Mouse (Mus musculus) MEL (cell line): ENCODE results near the gene Ccdc38. TPM values are rescaled to one million over a fixed set of nuclear protein-coding genes. Genes with fewer than 3 reads are reported as not detected.

ENCODE experiments used
- DNase-seq: peaks from one replicate; pipeline ENCODE4 v3.0.0; 2011; ENCODE audit warnings: low read depth, low spot score
- H3K27ac ChIP-seq: 2 replicates; pipeline ENCODE4 v1.5.1; 2012; ENCODE audit warnings: low read depth, mild to moderate bottlenecking, control low read depth, low read length, moderate library complexity; ENCODE audit not compliant: control insufficient read depth
- H3K27me3 ChIP-seq, 2 experiments: fragments of 150-350 bp in 1 of 2; sonication (generic) in 1 of 2; 2 replicates each; pipeline ENCODE4 v1.6.1; 2012; ENCODE audit warnings: low read length in 2 of 2, mild to moderate bottlenecking in 2 of 2, improper control_type of control experiment in 1 of 2, moderate library complexity in 1 of 2; ENCODE audit not compliant: insufficient read depth in 2 of 2, control insufficient read depth in 1 of 2
- H3K36me3 ChIP-seq, 2 experiments: 2 replicates each; pipeline ENCODE4 v1.6.1; 2012 to 2014; ENCODE audit warnings: low read length in 2 of 2, improper control_type of control experiment in 1 of 2, inconsistent platforms in 1 of 2, mild to moderate bottlenecking in 1 of 2; ENCODE audit not compliant: insufficient read depth in 2 of 2, control insufficient read depth in 1 of 2
- H3K4me1 ChIP-seq, 2 experiments: fragments of 150-350 bp in 1 of 2; sonication (generic) in 1 of 2; 2 replicates each; pipeline ENCODE4 v1.6.1; 2012; ENCODE audit warnings: low read length in 2 of 2, improper control_type of control experiment in 1 of 2, mild to moderate bottlenecking in 1 of 2; ENCODE audit not compliant: insufficient read depth in 2 of 2, control insufficient read depth in 1 of 2
- H3K4me3 ChIP-seq, 2 experiments: fragments of 150-350 bp in 1 of 2; sonication (generic) in 1 of 2; 2 replicates each; pipeline ENCODE4 v1.5.1; 2012; ENCODE audit warnings: low read depth in 2 of 2, low read length in 2 of 2, mild to moderate bottlenecking in 2 of 2, moderate library complexity in 2 of 2, control low read depth in 1 of 2, improper control_type of control experiment in 1 of 2; ENCODE audit not compliant: control insufficient read depth in 1 of 2, insufficient read depth in 1 of 2
- H3K79me2 ChIP-seq: 2 replicates; pipeline ENCODE4 v1.6.1; 2012; ENCODE audit warnings: mild to moderate bottlenecking, low read length, moderate library complexity; ENCODE audit not compliant: control insufficient read depth, poor library complexity, insufficient read depth
- H3K9ac ChIP-seq: 2 replicates; pipeline ENCODE4 v1.6.1; 2012; ENCODE audit warnings: low read depth, mild to moderate bottlenecking, control low read depth, low read length, moderate library complexity; ENCODE audit not compliant: control insufficient read depth, poor library complexity, severe bottlenecking
- H3K9me3 ChIP-seq: fragments of 150-350 bp; sonication (generic); replicated peaks from 2 replicates; pipeline ENCODE4 v1.6.1; 2012; ENCODE audit warnings: mild to moderate bottlenecking, low read length, improper control_type of control experiment, moderate library complexity; ENCODE audit not compliant: insufficient read depth
- CHD1 ChIP-seq: IDR thresholded peaks from 2 replicates; pipeline ENCODE4 v1.6.1; 2012; ENCODE audit warnings: low read depth, mild to moderate bottlenecking, inconsistent platforms, low read length, improper control_type of control experiment
- ELF1 ChIP-seq: IDR thresholded peaks from 2 replicates; pipeline ENCODE4 v1.6.1; 2014; ENCODE audit warnings: low read depth, mild to moderate bottlenecking, inconsistent platforms, low read length, improper control_type of control experiment, moderate library complexity
- ETS1 ChIP-seq: IDR thresholded peaks from 2 replicates; pipeline ENCODE4 v1.6.1; 2012; ENCODE audit warnings: low read depth, mild to moderate bottlenecking, inconsistent platforms, low read length, improper control_type of control experiment, moderate library complexity
- GABPA ChIP-seq: IDR thresholded peaks from 2 replicates; pipeline ENCODE4 v1.6.1; 2012; ENCODE audit warnings: low read depth, mild to moderate bottlenecking, inconsistent platforms, low read length, improper control_type of control experiment, moderate library complexity
- HCFC1 ChIP-seq: IDR thresholded peaks from 2 replicates; pipeline ENCODE4 v1.6.1; 2012; ENCODE audit warnings: low read depth, mild to moderate bottlenecking, inconsistent platforms, low read length, improper control_type of control experiment, moderate library complexity
- JUND ChIP-seq: IDR thresholded peaks from 2 replicates; pipeline ENCODE4 v1.6.1; 2011; ENCODE audit warnings: low read depth, mild to moderate bottlenecking, improper control_type of control experiment, low read length
- MAZ ChIP-seq: IDR thresholded peaks from 2 replicates; pipeline ENCODE4 v1.6.1; 2012; ENCODE audit warnings: low read depth, mild to moderate bottlenecking, inconsistent platforms, low read length, improper control_type of control experiment
- MYB ChIP-seq: IDR thresholded peaks from 2 replicates; pipeline ENCODE4 v1.6.1; 2011; ENCODE audit warnings: mild to moderate bottlenecking, low read depth, low read length, improper control_type of control experiment
- NELFE ChIP-seq: IDR thresholded peaks from 2 replicates; pipeline ENCODE4 v1.6.1; 2011; ENCODE audit warnings: low read depth, low read length, improper control_type of control experiment
- TAL1 ChIP-seq: IDR thresholded peaks from 2 replicates; pipeline ENCODE4 v1.6.1; 2012; ENCODE audit warnings: mild to moderate bottlenecking, inconsistent platforms, low read length, moderate library complexity, mixed read lengths
- polyA plus RNA-seq, 2 experiments: library from polyadenylated mRNA; stranded (reverse) in 1 of 2; unstranded in 1 of 2; fragments of >175 nt in 1 of 2; fragments of >200 nt in 1 of 2; gene quantifications; 2 replicates each; pipeline versions ENCODE4 v1.2.1 to v1.2.4; 2012; ENCODE audit warnings: low replicate concordance in 2 of 2, low read depth in 1 of 2; ENCODE audit not compliant: insufficient read length in 2 of 2, insufficient read depth in 1 of 2, missing spikeins in 1 of 2
- total RNA-seq: library from RNA; depleted of rRNA; stranded (reverse); fragments of 300-350 nt; gene quantifications from 2 replicates; pipeline ENCODE4 v1.2.3, GENCODE M21; 2012; rRNA removed

Ccdc38 gene
- total and polyA plus RNA-seq, 3 experiments, result 0.22 TPM; not detected in 2

DNA sequence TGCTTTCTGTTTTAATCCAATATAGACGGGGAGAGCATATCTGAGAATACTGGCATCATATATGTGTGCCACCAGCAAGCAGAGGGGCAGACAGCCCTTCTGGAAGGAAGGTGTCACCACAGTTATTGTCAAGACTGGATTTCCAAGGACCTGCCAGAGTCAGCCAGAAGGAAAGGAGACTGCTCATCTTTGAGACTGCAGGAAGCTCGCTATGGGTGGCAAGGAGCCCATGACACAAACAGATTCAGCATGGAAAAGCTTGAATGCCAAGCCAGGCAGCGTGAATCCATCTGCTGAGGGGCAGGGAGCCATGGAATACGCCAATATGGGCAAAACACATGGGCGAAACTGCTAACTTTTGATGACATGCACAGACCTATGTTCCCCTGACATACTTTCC, 93.1 kb downstream of the Ccdc38 start:
- Histone ChIP-seq H3K9me3 (no peaks in the 10 kb centered on the region), H3K27ac (no peak overlapping the region), H3K79me2 (no peaks in the 10 kb centered on the region), H3K9ac (no peak overlapping the region), H3K4me1 (no peaks in the 10 kb centered on the region), H3K27me3 (peaks cover 6 to 8% of the 10 kb centered on the region in 2 experiments), H3K36me3 (no peaks in the 10 kb centered on the region), H3K4me3 (no peak overlapping the region)
- DNase-seq, result no peak
- TF ChIP-seq GABPA (no peak), TAL1 (no peak), MYB (no peak), ELF1 (no peak), MAZ (no peak), ETS1 (no peak), CHD1 (no peak), HCFC1 (no peak), JUND (no peak), NELFE (no peak)

Other genes with a start within 250 kb of the Ccdc38 start
- 0.65 and 1.0 TPM in 2 replicates for gene Elk3, start 229.5 kb upstream of the Ccdc38 start, total RNA-seq
- gene Elk3, start 229.5 kb upstream of the Ccdc38 start, polyA plus RNA-seq, result 1 to 10 TPM in 1 of 2 experiments, not detected in 1; 6.3 TPM
- gene Lta4h, start 87.2 kb upstream of the Ccdc38 start, total RNA-seq, result 73.2 and 76.8 TPM in 2 replicates
- gene Lta4h, start 87.2 kb upstream of the Ccdc38 start, polyA plus RNA-seq, result 10 to 100 TPM in 1 of 2 experiments, not detected in 1; 73.0 TPM
- gene Hal, start 51.9 kb upstream of the Ccdc38 start, total RNA-seq, result 0.12 TPM in 1 of 2 replicates, not detected in the other
- under 1 TPM in 1 of 2 experiments, not detected in 1; 0.03 TPM for gene Hal, start 51.9 kb upstream of the Ccdc38 start, polyA plus RNA-seq
- not detected in 2 replicates for gene Amdhd1, start 599 bp upstream of the Ccdc38 start, total RNA-seq
- not detected for gene Amdhd1, start 599 bp upstream of the Ccdc38 start, polyA plus RNA-seq
- 150 and 174 TPM in 2 replicates for gene Snrpf, start 49.1 kb downstream of the Ccdc38 start, total RNA-seq
- 10 to 100 TPM in 1 of 2 experiments, not detected in 1; 91.5 TPM for gene Snrpf, start 49.1 kb downstream of the Ccdc38 start, polyA plus RNA-seq
- not detected in 2 replicates for gene Ntn4, start 100.0 kb downstream of the Ccdc38 start, total RNA-seq
- not detected for gene Ntn4, start 100.0 kb downstream of the Ccdc38 start, polyA plus RNA-seq